Mouse (Mus musculus) forebrain, embryonic 12.5 days (tissue): ENCODE measurements around the gene B4galnt1. TPM values are rescaled to one million over a fixed set of nuclear protein-coding genes. Genes with fewer than 3 reads are reported as not detected.
"Not testable (repeated sequence)": the region's sequence is repeated elsewhere in the genome, so short reads cannot be mapped to it uniquely, and the experiment has no call there.

Source experiments
- ATAC-seq: fragments of 200-750 bp; cut with Nextera tagmentation; 2 replicates; pipeline ENCODE4 v1.8.0; 2017; ENCODE audit warnings: moderate TSS enrichment; ENCODE audit not compliant: low FRiP score
- H3K27ac ChIP-seq: fragments of 300-500 bp; sonication (generic); 2 replicates; pipeline ENCODE4 v1.5.1; 2016; ENCODE audit warnings: mild to moderate bottlenecking
- H3K27me3 ChIP-seq: fragments of 300-500 bp; sonication (generic); 2 replicates; pipeline ENCODE4 v1.6.1; 2016; ENCODE audit warnings: mild to moderate bottlenecking
- H3K36me3 ChIP-seq: fragments of 300-500 bp; sonication (generic); replicated peaks from 2 replicates; pipeline ENCODE4 v1.6.1; 2016; ENCODE audit warnings: mild to moderate bottlenecking
- H3K4me1 ChIP-seq: fragments of 300-500 bp; sonication (generic); 2 replicates; pipeline ENCODE4 v1.6.1; 2016
- H3K4me2 ChIP-seq: fragments of 300-500 bp; sonication (generic); 2 replicates; pipeline ENCODE4 v1.6.1; 2016; ENCODE audit warnings: mild to moderate bottlenecking, moderate library complexity
- H3K4me3 ChIP-seq: fragments of 300-500 bp; sonication (generic); replicated peaks from 2 replicates; pipeline ENCODE4 v1.5.1; 2016; ENCODE audit warnings: mild to moderate bottlenecking
- H3K9ac ChIP-seq: fragments of 300-500 bp; sonication (generic); 2 replicates; pipeline ENCODE4 v1.6.1; 2016; ENCODE audit warnings: mild to moderate bottlenecking
- H3K9me3 ChIP-seq: fragments of 300-500 bp; sonication (generic); 2 replicates; pipeline ENCODE4 v1.6.1; 2016
- WGBS: fragments of 180-500 bp; shearing (Covaris S2); methylation state at CpG from one replicate; pipeline ENCODE4 v1.1.7; 2016; 5-methylcytosine and 5-hydroxymethylcytosine counted together
- polyA plus RNA-seq: library from polyadenylated mRNA; unstranded; fragments of >200 nt; fragmentation: Nextera tagmentation; extraction: Ambion mirVana; gene quantifications from 2 replicates; pipeline ENCODE4 v1.2.1, GENCODE M21; 2016

B4galnt1 gene
- polyA plus RNA-seq, 1 experiment from 2014 or later, result 13.3 TPM

- H3K4me2 ChIP-seq, result no peak overlapping the region
- H3K4me3 ChIP-seq, result no peak overlapping the region
- peaks cover 19% of the 10 kb centered on the region for H3K36me3 ChIP-seq
- peaks cover 53% of the 10 kb centered on the region for H3K4me1 ChIP-seq
- H3K9me3 ChIP-seq, result 0 out of 2 replicates have a peak, but pooled peaks cover 3% of the 10 kb centered on the region
- no peak for ATAC-seq
- H3K27me3 ChIP-seq, result peaks cover 21% of the 10 kb centered on the region
- no peak overlapping the region for H3K27ac ChIP-seq
- no peak overlapping the region for H3K9ac ChIP-seq
- 73% methylated on average over 1 of the region's 1 CpGs for WGBS
Measured at GRCm38 (mm10) chr10:127186451-127186850, 21.4 kb downstream of the B4galnt1 start.

DNA sequence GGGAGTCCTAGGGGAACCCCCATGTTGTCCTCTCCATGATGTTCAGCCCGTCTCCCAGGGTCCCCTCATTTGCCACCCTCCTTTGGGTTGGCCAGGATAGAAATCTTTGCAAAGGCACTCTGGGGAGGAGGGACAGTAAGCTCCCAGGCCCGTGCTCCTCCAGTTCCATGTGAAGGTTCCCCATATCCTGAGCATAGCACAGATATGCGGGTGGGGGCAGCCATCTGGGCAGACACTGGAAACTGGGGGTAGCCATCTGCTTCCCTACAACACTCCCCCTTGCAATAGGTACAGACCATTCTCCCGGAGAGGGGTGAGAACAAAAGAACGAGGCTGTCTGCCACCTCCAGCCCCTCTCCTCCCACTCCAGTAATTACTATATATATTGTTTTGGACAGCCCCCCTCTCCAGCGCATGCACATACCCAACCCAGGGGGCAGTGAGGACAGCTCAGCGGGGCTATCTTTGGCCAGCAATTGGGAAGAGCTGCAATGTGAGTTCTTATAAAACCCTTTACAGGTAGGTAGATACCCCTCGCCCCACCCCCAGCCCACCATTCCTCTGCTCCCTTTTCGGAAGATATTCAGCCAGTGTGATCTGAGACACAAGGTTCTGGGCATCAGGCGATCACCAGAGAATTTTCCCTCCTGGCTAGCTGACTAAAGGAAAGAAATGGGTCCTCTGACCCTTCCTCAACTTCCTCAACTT is 22.5 kb downstream of the B4galnt1 start:
- Histone ChIP-seq H3K9ac (peak overlapping the region; percentile 94; the same call in 1 of the 2 replicates), H3K27ac (peak overlapping the region; percentile 88), H3K27me3 (peaks cover 13% of the 10 kb centered on the region; the same call in 1 of the 2 replicates), H3K36me3 (peaks cover 25% of the 10 kb centered on the region), H3K9me3 (0 out of 2 replicates have a peak, but pooled peaks cover 3% of the 10 kb centered on the region), H3K4me2 (peak overlapping the region; percentile 99), H3K4me1 (peaks cover 54% of the 10 kb centered on the region), H3K4me3 (peak overlapping the region; percentile 72)
- WGBS, result 35% methylated on average over 10 of the region's 10 CpGs
- peak; percentile 10; the same call in 1 of the 2 replicates for ATAC-seq

- peaks cover 59% of the 10 kb centered on the region for H3K4me1 ChIP-seq
- 0 out of 2 replicates have a peak, but pooled peaks cover 3% of the 10 kb centered on the region for H3K9me3 ChIP-seq
- H3K36me3 ChIP-seq, result peaks cover 26% of the 10 kb centered on the region
- WGBS, result 1% methylated on average over 18 of the region's 21 CpGs
- H3K9ac ChIP-seq, result peak overlapping the region; percentile 94
- peak overlapping the region; percentile 88 for H3K27ac ChIP-seq
- peak overlapping the region; percentile 72 for H3K4me3 ChIP-seq
- peak overlapping the region; percentile 99 for H3K4me2 ChIP-seq
- peak; percentile 15; the same call in 1 of the 2 replicates for ATAC-seq
- peaks cover 9% of the 10 kb centered on the region; the same call in 1 of the 2 replicates for H3K27me3 ChIP-seq
Measured at GRCm38 (mm10) chr10:127188079-127188453, 23.0 kb downstream of the B4galnt1 start.

DNA sequence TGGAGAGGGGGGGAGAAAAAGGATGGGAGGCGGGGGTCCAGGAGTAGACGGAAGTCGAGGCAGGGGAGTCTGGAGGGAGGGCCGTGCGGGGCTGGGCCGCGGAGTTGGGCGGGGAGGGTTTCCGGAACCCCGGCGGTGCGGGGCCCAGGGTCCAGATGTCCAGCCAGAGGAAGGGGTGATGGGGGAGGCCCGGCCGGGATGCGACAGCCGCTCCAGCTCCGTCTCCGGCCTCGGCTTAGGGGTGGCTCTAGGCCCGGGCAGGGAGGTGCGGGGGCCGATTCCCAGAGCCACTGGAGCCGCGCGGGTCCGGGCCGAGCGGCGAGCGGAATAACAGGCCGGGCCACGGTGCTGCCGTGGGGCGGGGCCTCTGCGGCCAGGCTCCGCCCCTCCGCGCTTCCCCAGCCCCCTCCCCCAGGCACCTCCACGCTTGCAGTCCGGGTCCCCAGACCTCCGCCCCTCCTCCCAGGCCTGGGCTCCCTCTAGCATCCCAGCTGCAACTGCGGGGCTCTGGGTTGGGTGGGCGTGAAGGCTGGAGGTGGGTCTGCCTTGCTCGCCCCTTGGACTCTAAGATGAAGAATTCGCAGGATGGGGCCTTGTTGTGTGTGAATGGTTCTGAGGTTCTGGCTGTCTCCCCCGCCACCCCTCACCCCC is 23.6 kb downstream of the B4galnt1 start:
- H3K4me1 ChIP-seq, result peaks cover 60% of the 10 kb centered on the region
- peak overlapping the region; percentile 88 for H3K27ac ChIP-seq
- peaks cover 4% of the 10 kb centered on the region; the same call in 1 of the 2 replicates for H3K27me3 ChIP-seq
- H3K36me3 ChIP-seq, result peaks cover 27% of the 10 kb centered on the region
- peak; percentile 86 for ATAC-seq
- H3K4me3 ChIP-seq, result peak overlapping the region; percentile 72
- WGBS, result 0% methylated on average over 26 of the region's 46 CpGs
- peak overlapping the region; percentile 94 for H3K9ac ChIP-seq
- H3K4me2 ChIP-seq, result peak overlapping the region; percentile 99
- H3K9me3 ChIP-seq, result 0 out of 2 replicates have a peak, but pooled peaks cover 3% of the 10 kb centered on the region

DNA sequence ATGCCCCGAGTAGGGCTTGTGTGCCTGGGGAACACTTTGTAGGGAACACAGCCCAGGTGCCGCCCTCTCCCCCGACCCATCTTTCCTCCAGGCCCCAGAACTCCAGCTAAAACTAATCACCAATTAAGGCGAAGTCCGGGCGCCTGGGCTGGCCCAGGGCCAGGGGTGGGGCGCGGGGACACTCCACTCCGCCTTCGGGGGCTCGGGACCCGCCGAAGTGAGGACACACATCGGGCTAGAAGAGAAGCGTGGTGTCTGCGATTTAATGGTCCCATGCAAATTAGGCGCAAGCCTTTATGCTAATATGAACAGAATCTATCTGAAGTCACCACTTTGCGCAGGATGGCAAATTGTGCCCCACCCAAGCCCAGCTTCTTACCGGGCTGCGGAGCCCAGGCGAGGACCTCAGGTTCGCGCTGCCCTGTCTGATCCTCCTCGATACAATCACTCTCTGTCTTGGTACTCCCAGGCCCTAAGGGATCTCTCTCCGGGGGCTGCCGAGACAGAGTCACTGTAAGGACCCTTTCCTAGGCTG is 24.2 kb downstream of the B4galnt1 start:
- under 1% methylated on average over 26 of the region's 26 CpGs for WGBS
- H3K4me1 ChIP-seq, result peaks cover 55% of the 10 kb centered on the region
- no peaks in the 10 kb centered on the region for H3K27me3 ChIP-seq
- 0 out of 2 replicates have a peak, but pooled peaks cover 3% of the 10 kb centered on the region for H3K9me3 ChIP-seq
- H3K36me3 ChIP-seq, result peaks cover 27% of the 10 kb centered on the region
- peak overlapping the region; percentile 99 for H3K4me2 ChIP-seq
- ATAC-seq, result peak; percentile 40
- H3K4me3 ChIP-seq, result peak overlapping the region; percentile 72
- peak overlapping the region; percentile 88 for H3K27ac ChIP-seq
- H3K9ac ChIP-seq, result peak overlapping the region; percentile 94

GRCm38 (mm10) chr10:127189651-127190381 is 24.8 kb downstream of the B4galnt1 start, which contains the start of gene Arhgef25:
Gene Arhgef25, minus strand, starts transcription at chr10:127190083.
- H3K36me3 ChIP-seq, result peaks cover 27% of the 10 kb centered on the region

GRCm38 (mm10) chr10:127190398-127191190 is 25.6 kb downstream of the B4galnt1 start:
- 0 out of 2 replicates have a peak, but pooled peaks cover 3% of the 10 kb centered on the region for H3K9me3 ChIP-seq
- H3K4me2 ChIP-seq, result peak overlapping the region; percentile 99
- no peak for ATAC-seq
- H3K9ac ChIP-seq, result peak overlapping the region; percentile 94; the same call in 1 of the 2 replicates
- peaks cover 27% of the 10 kb centered on the region for H3K36me3 ChIP-seq
- H3K4me1 ChIP-seq, result peaks cover 55% of the 10 kb centered on the region
- H3K27me3 ChIP-seq, result no peaks in the 10 kb centered on the region
- peak overlapping the region; percentile 72 for H3K4me3 ChIP-seq
- 33% methylated on average over 14 of the region's 14 CpGs for WGBS
- H3K27ac ChIP-seq, result peak overlapping the region; percentile 88

More at GRCm38 (mm10) chr10:127189651-127190381, 24.8 kb downstream of the B4galnt1 start, which contains the start of gene Arhgef25:
- H3K27me3 ChIP-seq, result no peaks in the 10 kb centered on the region
- peak within 1 kb of the TSS; percentile 72 for H3K4me3 ChIP-seq
- no peak for ATAC-seq
- H3K4me2 ChIP-seq, result peak within 1 kb of the TSS; percentile 99
- peaks cover 55% of the 10 kb centered on the region for H3K4me1 ChIP-seq
- 1% methylated on average over 35 of the region's 35 CpGs for WGBS
- H3K9me3 ChIP-seq, result 0 out of 2 replicates have a peak, but pooled peaks cover 3% of the 10 kb centered on the region
- H3K27ac ChIP-seq, result peak within 1 kb of the TSS; percentile 88
- H3K9ac ChIP-seq, result peak within 1 kb of the TSS; percentile 94

- Histone ChIP-seq H3K27me3 (no peaks in the 10 kb centered on the region), H3K4me3 (no peak overlapping the region), H3K9ac (no peak overlapping the region), H3K27ac (0 out of 2 replicates have a peak overlapping the region, but pooled peaks have one; percentile 88), H3K4me1 (peaks cover 59% of the 10 kb centered on the region), H3K36me3 (peaks cover 26% of the 10 kb centered on the region), H3K4me2 (no peak overlapping the region), H3K9me3 (0 out of 2 replicates have a peak, but pooled peaks cover 3% of the 10 kb centered on the region)
- 81% methylated on average over 19 of the region's 19 CpGs for WGBS
- ATAC-seq, result no peak
Measured at GRCm38 (mm10) chr10:127191191-127192056, 26.4 kb downstream of the B4galnt1 start.

- 81% methylated on average over 1 of the region's 1 CpGs for WGBS
- Histone ChIP-seq H3K36me3 (peaks cover 22% of the 10 kb centered on the region), H3K4me1 (peaks cover 61% of the 10 kb centered on the region)
- H3K9me3 ChIP-seq, ATAC-seq, H3K4me2 ChIP-seq, H3K4me3 ChIP-seq, H3K27me3 ChIP-seq, H3K27ac ChIP-seq, H3K9ac ChIP-seq: not testable (repeated sequence)
Measured at GRCm38 (mm10) chr10:127192057-127192328, 27.0 kb downstream of the B4galnt1 start.

- Histone ChIP-seq H3K9ac (no peak overlapping the region; the same call in 1 of the 2 replicates), H3K4me1 (peaks cover 51% of the 10 kb centered on the region), H3K9me3 (no peaks in the 10 kb centered on the region), H3K4me3 (no peak overlapping the region), H3K27ac (no peak overlapping the region), H3K27me3 (no peaks in the 10 kb centered on the region), H3K4me2 (no peak overlapping the region), H3K36me3 (peaks cover 28% of the 10 kb centered on the region)
- no peak for ATAC-seq
- 79% methylated on average over 9 of the region's 9 CpGs for WGBS
Measured at GRCm38 (mm10) chr10:127193011-127193410, 28.0 kb downstream of the B4galnt1 start.
